Mouse (Mus musculus) lung, postnatal 0 days (tissue): Measurements from ENCODE around the gene Heatr5a. TPM values are rescaled to one million over a fixed set of nuclear protein-coding genes. Genes with fewer than 3 reads are reported as not detected.

Experiments used
- ATAC-seq: fragments of 200-750 bp; cut with Nextera tagmentation; 2 replicates; pipeline ENCODE4 v1.8.0; 2017; ENCODE audit warnings: moderate library complexity
- DNase-seq: peaks from one replicate; pipeline ENCODE4 v3.0.0-alpha.2; 2016; ENCODE audit warnings: low spot score
- H3K27ac ChIP-seq: fragments of 300-500 bp; sonication (generic); 2 replicates; pipeline ENCODE4 v1.5.1; 2014; ENCODE audit warnings: antibody characterized with exemption, mild to moderate bottlenecking, low read length, mixed read lengths
- H3K27me3 ChIP-seq: fragments of 300-500 bp; sonication (generic); replicated peaks from 2 replicates; pipeline ENCODE4 v1.6.1; 2014; ENCODE audit warnings: low read length, mixed read lengths; ENCODE audit not compliant: insufficient read depth
- H3K36me3 ChIP-seq: fragments of 300-500 bp; sonication (generic); 2 replicates; pipeline ENCODE4 v1.6.1; 2014; ENCODE audit warnings: low read length, mixed read lengths; ENCODE audit not compliant: insufficient read depth
- H3K4me1 ChIP-seq: fragments of 300-500 bp; sonication (generic); 2 replicates; pipeline ENCODE4 v1.6.1; 2014; ENCODE audit warnings: antibody characterized with exemption, low read depth, low read length, mixed read lengths; ENCODE audit not compliant: insufficient read depth
- H3K4me2 ChIP-seq: fragments of 300-500 bp; sonication (generic); replicated peaks from 2 replicates; pipeline ENCODE4 v1.6.1; 2014; ENCODE audit warnings: low read depth, mild to moderate bottlenecking, low read length, moderate library complexity, mixed read lengths
- H3K4me3 ChIP-seq: fragments of 300-500 bp; sonication (generic); 2 replicates; pipeline ENCODE4 v1.5.1; 2014; ENCODE audit warnings: low read depth, low read length
- H3K9ac ChIP-seq: fragments of 300-500 bp; sonication (generic); replicated peaks from 2 replicates; pipeline ENCODE4 v1.6.1; 2014; ENCODE audit warnings: low read depth, mild to moderate bottlenecking
- H3K9me3 ChIP-seq: fragments of 300-500 bp; sonication (generic); 2 replicates; pipeline ENCODE4 v1.6.1; 2016; ENCODE audit warnings: low read length, mixed read lengths
- CTCF ChIP-seq: IDR thresholded peaks from 2 replicates; pipeline ENCODE4 v1.5.1; 2016; ENCODE audit warnings: antibody characterized with exemption, mild to moderate bottlenecking
- EP300 ChIP-seq: IDR thresholded peaks from 2 replicates; pipeline ENCODE4 v1.6.1; 2016; ENCODE audit warnings: antibody characterized with exemption, mild to moderate bottlenecking, control low read depth
- WGBS: fragments of 180-500 bp; shearing (Covaris S2); extraction: QIAGEN DNeasy Blood & Tissue Kit; methylation state at CpG from one replicate; pipeline ENCODE4 v1.1.7; 2014; 5-methylcytosine and 5-hydroxymethylcytosine counted together
- polyA plus RNA-seq: library from polyadenylated mRNA; unstranded; fragments of >200 nt; fragmentation: Nextera tagmentation; extraction: Ambion mirVana; gene quantifications from 2 replicates; pipeline ENCODE4 v1.2.1, GENCODE M21; 2015

Gene Heatr5a
- polyA plus RNA-seq, 1 experiment from 2014 or later = 5.0 TPM

DNA sequence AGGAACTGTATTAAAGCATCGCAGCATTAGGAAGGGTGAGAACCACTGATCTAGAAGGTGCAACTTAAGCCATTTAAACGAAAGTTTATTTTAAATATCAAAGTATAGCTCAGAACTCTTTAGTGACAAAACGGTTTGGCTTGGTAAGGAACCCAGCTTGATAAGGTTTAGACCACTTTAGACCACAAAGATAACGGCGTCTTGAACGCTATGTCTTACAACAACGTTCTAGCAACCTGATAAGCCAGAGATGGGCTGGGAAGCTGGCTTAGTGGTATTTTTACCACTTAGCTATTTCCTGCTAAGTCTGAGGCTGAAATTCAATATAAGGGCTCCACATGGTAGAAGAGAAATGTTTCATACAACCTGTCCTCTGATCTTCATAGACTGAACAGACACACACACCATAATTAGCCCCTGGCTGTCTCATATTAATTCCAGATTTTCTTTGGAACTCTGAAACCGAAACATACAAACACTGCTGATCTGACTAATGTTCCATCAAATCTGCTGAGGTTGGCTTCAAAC lies 114.3 kb downstream of the Heatr5a start:
- no peaks in the 10 kb centered on the region for H3K27me3 ChIP-seq
- TF ChIP-seq CTCF = no peak
- TF ChIP-seq EP300 = no peak
- ATAC-seq (no peak), DNase-seq (no peak)
- no peaks in the 10 kb centered on the region for H3K9me3 ChIP-seq
- H3K9ac ChIP-seq = no peak overlapping the region
- H3K4me2 ChIP-seq = no peak overlapping the region
- H3K36me3 ChIP-seq = no peaks in the 10 kb centered on the region
- H3K4me1 ChIP-seq = no peaks in the 10 kb centered on the region
- WGBS = 75% methylated on average over 8 of the region's 8 CpGs
- no peak overlapping the region for H3K4me3 ChIP-seq
- H3K27ac ChIP-seq = no peak overlapping the region

DNA sequence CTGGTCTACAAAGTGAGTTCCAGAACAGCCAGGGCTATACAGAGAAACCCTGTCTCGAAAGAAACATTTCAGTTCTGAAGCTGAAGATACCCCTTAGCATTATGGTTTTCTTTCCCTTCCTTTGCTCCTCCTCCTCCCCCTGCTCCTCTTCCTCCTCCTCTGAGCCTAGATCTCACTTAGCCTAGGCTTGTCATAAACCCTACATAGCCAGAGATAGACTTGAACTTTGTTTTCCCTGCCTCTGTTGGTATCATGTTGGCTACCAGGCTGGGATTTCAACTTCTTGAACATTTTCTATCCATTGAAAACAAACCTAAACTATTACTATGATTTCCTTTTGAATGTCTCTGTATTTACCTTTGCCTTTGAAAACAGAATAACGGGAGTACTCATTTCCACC lies 115.2 kb downstream of the Heatr5a start:
- no peaks in the 10 kb centered on the region for H3K36me3 ChIP-seq
- no peak overlapping the region for H3K9ac ChIP-seq
- no peaks in the 10 kb centered on the region for H3K27me3 ChIP-seq
- H3K27ac ChIP-seq = no peak overlapping the region
- WGBS = 84% methylated on average over 2 of the region's 2 CpGs
- no peak overlapping the region for H3K4me2 ChIP-seq
- no peaks in the 10 kb centered on the region for H3K4me1 ChIP-seq
- DNase-seq = no peak
- TF ChIP-seq CTCF (no peak), EP300 (no peak)
- no peak overlapping the region for H3K4me3 ChIP-seq
- H3K9me3 ChIP-seq = no peaks in the 10 kb centered on the region
- no peak for ATAC-seq

DNA sequence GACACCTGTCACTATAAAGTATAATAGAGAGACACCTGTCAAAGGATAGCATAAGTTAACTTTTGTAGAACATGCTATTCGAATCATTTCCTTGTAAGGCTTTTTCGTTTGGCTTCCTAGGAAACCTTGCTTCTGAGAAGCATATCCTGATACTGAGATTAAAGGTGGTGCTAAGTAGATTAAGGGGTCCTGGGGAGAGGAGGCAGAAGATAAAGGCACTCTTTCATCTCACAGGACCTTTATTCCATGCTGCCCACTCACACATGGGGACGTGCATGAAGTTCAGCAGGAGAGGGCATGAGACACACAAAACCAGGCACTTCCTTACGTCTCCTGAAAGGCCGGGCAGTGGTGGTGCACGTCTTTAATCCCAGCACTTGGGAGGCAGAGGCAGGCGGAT lies 115.7 kb downstream of the Heatr5a start:
- WGBS = 69% methylated on average over 7 of the region's 7 CpGs
- no peak for ATAC-seq
- H3K9me3 ChIP-seq = no peaks in the 10 kb centered on the region
- H3K4me3 ChIP-seq = no peak overlapping the region
- H3K36me3 ChIP-seq = no peaks in the 10 kb centered on the region
- DNase-seq = no peak
- no peaks in the 10 kb centered on the region for H3K4me1 ChIP-seq
- no peak for TF ChIP-seq EP300
- no peak for TF ChIP-seq CTCF
- H3K27ac ChIP-seq = no peak overlapping the region
- no peaks in the 10 kb centered on the region for H3K27me3 ChIP-seq
- no peak overlapping the region for H3K4me2 ChIP-seq
- H3K9ac ChIP-seq = no peak overlapping the region

DNA sequence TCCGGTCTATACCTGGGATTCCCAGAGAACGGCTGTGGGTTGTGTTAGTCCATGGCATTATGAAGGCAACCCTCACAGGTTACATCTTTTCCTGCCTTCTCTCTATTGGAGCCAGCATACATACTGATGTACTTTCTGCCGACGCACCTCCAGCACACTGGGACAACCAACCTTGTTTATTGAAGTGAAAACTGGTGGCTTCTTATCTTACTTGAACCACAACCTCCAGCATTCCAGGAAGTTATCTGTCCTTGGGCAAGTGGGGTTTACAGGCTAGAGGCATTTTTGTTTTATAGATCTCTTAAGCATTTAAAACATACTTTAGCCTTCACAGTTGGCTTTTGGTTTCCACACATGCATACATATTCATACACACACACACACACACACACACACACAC lies 119.5 kb downstream of the Heatr5a start:
- WGBS = 75% methylated on average over 4 of the region's 4 CpGs

DNA sequence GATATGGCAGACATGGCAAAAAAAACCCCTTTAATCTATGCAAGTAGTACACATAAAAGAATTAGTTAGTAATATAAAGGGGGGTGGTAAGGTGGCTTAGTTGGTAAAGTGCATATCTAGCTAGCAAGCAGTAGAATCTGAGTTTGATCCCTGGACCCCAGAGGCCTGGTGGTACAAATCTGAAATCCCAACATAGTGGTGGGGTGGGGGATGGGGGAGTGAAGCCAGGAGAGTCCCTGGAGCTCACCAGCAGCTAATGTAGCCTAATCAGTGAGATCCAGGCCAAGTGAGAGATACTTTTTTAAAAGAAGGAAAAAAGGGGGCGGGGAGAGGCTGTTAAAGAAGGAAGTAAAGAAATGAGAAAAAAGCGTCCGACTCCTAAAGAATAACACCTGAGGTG lies 120.0 kb downstream of the Heatr5a start:
- ATAC-seq (no peak), DNase-seq (no peak)
- H3K36me3 ChIP-seq = no peaks in the 10 kb centered on the region
- H3K27ac ChIP-seq = no peak overlapping the region
- H3K27me3 ChIP-seq = no peaks in the 10 kb centered on the region
- no peak overlapping the region for H3K9ac ChIP-seq
- H3K9me3 ChIP-seq = no peaks in the 10 kb centered on the region
- H3K4me1 ChIP-seq = no peaks in the 10 kb centered on the region
- no peak overlapping the region for H3K4me2 ChIP-seq
- H3K4me3 ChIP-seq = no peak overlapping the region
- WGBS = 83% methylated on average over 3 of the region's 3 CpGs
- TF ChIP-seq EP300 (no peak), CTCF (no peak)

More for the DNA sequence above, 119.5 kb downstream of the Heatr5a start:
- Histone ChIP-seq H3K4me3 (no peak overlapping the region), H3K4me1 (no peaks in the 10 kb centered on the region), H3K9me3 (no peaks in the 10 kb centered on the region), H3K4me2 (no peak overlapping the region), H3K9ac (no peak overlapping the region), H3K36me3 (no peaks in the 10 kb centered on the region), H3K27ac (no peak overlapping the region), H3K27me3 (no peaks in the 10 kb centered on the region)
- ATAC-seq (no peak), DNase-seq (no peak)
- TF ChIP-seq EP300 (no peak), CTCF (no peak)

DNA sequence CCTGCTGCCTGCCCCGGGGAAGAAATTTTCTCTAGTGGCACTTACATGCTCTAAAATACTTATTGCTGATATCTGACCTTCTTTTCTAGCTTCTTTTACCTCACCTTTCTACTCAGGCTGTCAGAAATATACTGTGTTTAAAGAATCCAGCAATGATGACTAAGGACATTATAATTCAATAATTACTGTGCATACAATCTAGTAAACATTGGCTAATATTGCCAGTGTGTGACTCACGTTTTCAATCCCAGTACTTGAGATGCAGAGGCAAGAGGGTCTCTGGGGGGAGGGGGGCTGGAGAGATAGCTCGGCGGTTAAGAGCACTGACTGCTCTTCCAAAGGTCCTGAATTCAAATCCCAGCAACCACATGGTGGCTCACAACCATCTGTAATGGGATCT lies 120.8 kb downstream of the Heatr5a start:
- TF ChIP-seq CTCF = no peak
- TF ChIP-seq EP300 = no peak
- Histone ChIP-seq H3K27ac (no peak overlapping the region), H3K4me1 (no peaks in the 10 kb centered on the region; the same call in 1 of the 2 replicates), H3K9me3 (no peaks in the 10 kb centered on the region), H3K36me3 (no peaks in the 10 kb centered on the region), H3K4me2 (no peak overlapping the region), H3K9ac (no peak overlapping the region), H3K27me3 (no peaks in the 10 kb centered on the region), H3K4me3 (no peak overlapping the region)
- DNase-seq (no peak), ATAC-seq (no peak)
- 66% methylated on average over 4 of the region's 4 CpGs for WGBS

DNA sequence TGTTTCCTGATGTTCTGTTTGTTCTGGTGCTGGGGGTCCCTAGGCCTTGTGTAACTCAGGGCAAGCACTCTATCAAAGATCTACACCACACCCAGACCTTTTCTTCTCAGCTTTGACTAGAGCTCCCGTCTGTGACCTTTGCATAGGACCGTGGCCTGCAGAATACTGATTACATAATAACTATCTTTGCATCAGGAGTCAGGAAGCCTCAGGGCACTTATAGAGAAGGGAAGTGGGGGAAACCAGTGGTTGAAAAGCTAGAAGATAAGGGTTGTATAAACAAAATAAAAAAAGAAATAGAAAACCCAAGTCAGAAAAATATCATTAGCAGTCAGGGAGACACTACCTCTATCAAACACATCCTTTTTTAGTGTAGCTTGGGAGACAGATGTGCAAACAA lies 121.2 kb downstream of the Heatr5a start:
- no peak overlapping the region for H3K4me2 ChIP-seq
- WGBS = 74% methylated on average over 2 of the region's 2 CpGs
- TF ChIP-seq CTCF = no peak
- no peak for TF ChIP-seq EP300
- ATAC-seq = no peak
- no peak overlapping the region for H3K27ac ChIP-seq
- no peaks in the 10 kb centered on the region for H3K27me3 ChIP-seq
- H3K4me1 ChIP-seq = peaks cover 2% of the 10 kb centered on the region; the same call in 1 of the 2 replicates
- no peak overlapping the region for H3K4me3 ChIP-seq
- no peaks in the 10 kb centered on the region for H3K9me3 ChIP-seq
- no peak for DNase-seq
- no peaks in the 10 kb centered on the region for H3K36me3 ChIP-seq
- H3K9ac ChIP-seq = no peak overlapping the region
